Mouse (Mus musculus): ENCODE measurements around the gene Cdk5rap2. TPM values are rescaled to one million over a fixed set of nuclear protein-coding genes. Genes with fewer than 3 reads are reported as not detected.

Cdk5rap2 gene
- total and polyA plus RNA-seq, 3 experiments, result 10.5 to 15.4 TPM; not detected in 1

- Histone ChIP-seq H3K27me3 (ENCODE audit: control insufficient read depth in 1 of 2, insufficient read depth in 2 of 2, low read length in 2 of 2) (no peaks in the 10 kb centered on the region), H3K9me3 (replicated peaks; ENCODE audit: insufficient read depth, low read length) (no peaks in the 10 kb centered on the region), H3K9ac (ENCODE audit: control insufficient read depth, low read depth, low read length, poor library complexity, severe bottlenecking) (no peak overlapping the region), H3K27ac (ENCODE audit: control insufficient read depth, low read depth, low read length) (no peak overlapping the region), H3K36me3 (ENCODE audit: control insufficient read depth in 1 of 2, insufficient read depth in 2 of 2, low read length in 2 of 2) (peaks cover 0 to 2% of the 10 kb centered on the region in 2 experiments; a peak in 2 of 4 replicates), H3K4me3 (ENCODE audit: control insufficient read depth in 1 of 2, insufficient read depth in 1 of 2, low read depth in 2 of 2, low read length in 2 of 2) (no peak overlapping the region), H3K79me2 (ENCODE audit: control insufficient read depth, insufficient read depth, low read length, poor library complexity) (no peaks in the 10 kb centered on the region; the same call in 1 of the 2 replicates), H3K4me1 (ENCODE audit: control insufficient read depth in 1 of 2, insufficient read depth in 2 of 2, low read length in 2 of 2) (peaks cover 0 to 3% of the 10 kb centered on the region in 2 experiments; a peak in 1 of 4 replicates)
- DNase-seq (ENCODE audit: low read depth, low spot score), result no peak
- TF ChIP-seq USF2 (IDR thresholded peaks at IDR 0.05; ENCODE audit: borderline replicate concordance in 1 of 2, insufficient read depth in 1 of 2, low read depth in 1 of 2, low read length in 2 of 2), result no peak
- no peak for TF ChIP-seq CHD2 (IDR thresholded peaks at IDR 0.05; ENCODE audit: low read length)
- TF ChIP-seq SMC3 (IDR thresholded peaks at IDR 0.05; ENCODE audit: low read depth, low read length), result no peak
- TF ChIP-seq MAZ (IDR thresholded peaks at IDR 0.05; ENCODE audit: low read depth, low read length), result no peak
- no peak for TF ChIP-seq ZNF384 (IDR thresholded peaks at IDR 0.05; ENCODE audit: low read depth, low read length)
- TF ChIP-seq TBP (IDR thresholded peaks at IDR 0.05; ENCODE audit: low read depth, low read length), result no peak
- no peak for TF ChIP-seq MEF2A (IDR thresholded peaks at IDR 0.05; ENCODE audit: extremely low read depth, insufficient replicate concordance, low read depth, low read length, poor library complexity, severe bottlenecking)
- TF ChIP-seq POLR2AphosphoS5 (IDR thresholded peaks at IDR 0.05; ENCODE audit: borderline replicate concordance, low read depth, low read length), result no peak
Measured at GRCm38 (mm10) chr4:70396701-70397100, 13.5 kb downstream of the Cdk5rap2 start.

- no peak overlapping the region for H3K4me3 ChIP-seq (ENCODE audit: control insufficient read depth in 1 of 2, insufficient read depth in 1 of 2, low read depth in 2 of 2, low read length in 2 of 2)
- no peaks in the 10 kb centered on the region; a peak in 2 of 4 replicates for H3K36me3 ChIP-seq (ENCODE audit: control insufficient read depth in 1 of 2, insufficient read depth in 2 of 2, low read length in 2 of 2)
- no peaks in the 10 kb centered on the region; the same call in 1 of the 2 replicates for H3K79me2 ChIP-seq (ENCODE audit: control insufficient read depth, insufficient read depth, low read length, poor library complexity)
- no peak overlapping the region for H3K9ac ChIP-seq (ENCODE audit: control insufficient read depth, low read depth, low read length, poor library complexity, severe bottlenecking)
- H3K27me3 ChIP-seq (ENCODE audit: control insufficient read depth in 1 of 2, insufficient read depth in 2 of 2, low read length in 2 of 2), result no peaks in the 10 kb centered on the region
- no peaks in the 10 kb centered on the region for H3K9me3 ChIP-seq (replicated peaks; ENCODE audit: insufficient read depth, low read length)
- H3K27ac ChIP-seq (ENCODE audit: control insufficient read depth, low read depth, low read length), result no peak overlapping the region
- H3K4me1 ChIP-seq (ENCODE audit: control insufficient read depth in 1 of 2, insufficient read depth in 2 of 2, low read length in 2 of 2), result peaks cover 0 to 3% of the 10 kb centered on the region in 2 experiments; a peak in 1 of 4 replicates
- TF ChIP-seq ZMIZ1 (IDR thresholded peaks at IDR 0.05; ENCODE audit: low read depth, low read length) (no peak), GABPA (IDR thresholded peaks at IDR 0.05; ENCODE audit: low read depth, low read length) (no peak)
- no peak for DNase-seq (ENCODE audit: low read depth, low spot score)
Measured at GRCm38 (mm10) chr4:70394736-70395135, 15.5 kb downstream of the Cdk5rap2 start.

GRCm38 (mm10) chr4:70391760-70392372 lies 18.4 kb downstream of the Cdk5rap2 start:
- H3K4me1 ChIP-seq (ENCODE audit: control insufficient read depth in 1 of 2, insufficient read depth in 2 of 2, low read length in 2 of 2), result no peaks in the 10 kb centered on the region
- H3K79me2 ChIP-seq (ENCODE audit: control insufficient read depth, insufficient read depth, low read length, poor library complexity), result no peaks in the 10 kb centered on the region; the same call in 1 of the 2 replicates
- no peak for TF ChIP-seq GABPA (IDR thresholded peaks at IDR 0.05; ENCODE audit: low read depth, low read length)
- no peak for TF ChIP-seq MAX (IDR thresholded peaks at IDR 0.05; ENCODE audit: low read length)
- no peak for TF ChIP-seq ETS1 (IDR thresholded peaks at IDR 0.05; ENCODE audit: low read depth, low read length)
- TF ChIP-seq TCF12 (IDR thresholded peaks at IDR 0.05; ENCODE audit: low read depth, low read length), result no peak
- TF ChIP-seq RCOR1 (IDR thresholded peaks at IDR 0.05; ENCODE audit: low read depth, low read length), result no peak
- TF ChIP-seq EP300 (IDR thresholded peaks at IDR 0.05; ENCODE audit: low read depth in 1 of 2, low read length in 2 of 2), result no peak
- no peak for TF ChIP-seq E2F4 (IDR thresholded peaks at IDR 0.05; ENCODE audit: borderline replicate concordance, low read depth, low read length)
- no peak for TF ChIP-seq GATA1 (IDR thresholded peaks at IDR 0.05; ENCODE audit: low read depth, low read length)
- TF ChIP-seq NRF1 (IDR thresholded peaks at IDR 0.05; ENCODE audit: insufficient read depth, low read depth, low read length, poor library complexity, severe bottlenecking), result no peak
- H3K27ac ChIP-seq (ENCODE audit: control insufficient read depth, low read depth, low read length), result no peak overlapping the region
- no peak for DNase-seq (ENCODE audit: low read depth, low spot score)
- no peaks in the 10 kb centered on the region for H3K27me3 ChIP-seq (ENCODE audit: control insufficient read depth in 1 of 2, insufficient read depth in 2 of 2, low read length in 2 of 2)
- H3K36me3 ChIP-seq (ENCODE audit: control insufficient read depth in 1 of 2, insufficient read depth in 2 of 2, low read length in 2 of 2), result no peaks in the 10 kb centered on the region; a peak in 2 of 4 replicates
- H3K9me3 ChIP-seq (replicated peaks; ENCODE audit: insufficient read depth, low read length), result no peaks in the 10 kb centered on the region
- no peak overlapping the region for H3K4me3 ChIP-seq (ENCODE audit: control insufficient read depth in 1 of 2, insufficient read depth in 1 of 2, low read depth in 2 of 2, low read length in 2 of 2)
- no peak overlapping the region for H3K9ac ChIP-seq (ENCODE audit: control insufficient read depth, low read depth, low read length, poor library complexity, severe bottlenecking)

Data from MEL (cell line).